Mouse (Mus musculus): ENCODE data around the gene Lix1. TPM values are rescaled to one million over a fixed set of nuclear protein-coding genes. Genes with fewer than 3 reads are reported as not detected.

The Lix1 gene
- polyA plus RNA-seq, 1 experiment: not detected

- Histone ChIP-seq H3K4me1 (ENCODE audit: control insufficient read depth, insufficient read depth, low read length) (peaks cover 20% of the 10 kb centered on the region), H3K27ac (ENCODE audit: insufficient read depth, low read depth, low read length) (no peak overlapping the region), H3K4me3 (ENCODE audit: insufficient read depth, low read length) (no peak overlapping the region)
- TF ChIP-seq POLR2A (IDR thresholded peaks at IDR 0.05; ENCODE audit: borderline replicate concordance, low read depth, low read length) (no peak), CTCF (IDR thresholded peaks at IDR 0.05; ENCODE audit: low read depth, low read length) (no peak)
These were observed 9.2 kb upstream of the Lix1 start for GRCm38 (mm10) chr17:17393300-17393699.

DNA sequence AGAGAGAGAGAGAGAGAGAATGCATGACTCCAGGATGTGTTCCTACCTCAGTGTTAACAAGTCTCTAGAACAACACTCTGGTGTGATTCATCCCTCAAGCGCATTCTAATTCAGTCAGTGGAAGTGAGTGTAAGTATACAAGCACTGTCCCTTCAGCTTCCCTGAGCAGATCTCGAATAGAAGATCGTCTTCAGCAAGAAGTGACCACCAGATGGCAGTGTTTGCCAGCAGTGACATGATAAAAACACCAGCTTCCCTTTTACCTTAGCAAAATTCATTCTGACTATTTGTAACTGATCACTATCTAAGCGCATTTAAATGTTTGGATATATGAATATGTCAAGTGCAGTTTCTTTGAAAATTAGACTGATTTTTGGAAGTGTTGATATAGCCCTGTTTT is 8.1 kb upstream of the Lix1 start:
- TF ChIP-seq POLR2A (IDR thresholded peaks at IDR 0.05; ENCODE audit: borderline replicate concordance, low read depth, low read length) (no peak), CTCF (IDR thresholded peaks at IDR 0.05; ENCODE audit: low read depth, low read length) (no peak)
- Histone ChIP-seq H3K4me3 (ENCODE audit: insufficient read depth, low read length) (no peak overlapping the region), H3K4me1 (ENCODE audit: control insufficient read depth, insufficient read depth, low read length) (peaks cover 29% of the 10 kb centered on the region), H3K27ac (ENCODE audit: insufficient read depth, low read depth, low read length) (no peak overlapping the region)

DNA sequence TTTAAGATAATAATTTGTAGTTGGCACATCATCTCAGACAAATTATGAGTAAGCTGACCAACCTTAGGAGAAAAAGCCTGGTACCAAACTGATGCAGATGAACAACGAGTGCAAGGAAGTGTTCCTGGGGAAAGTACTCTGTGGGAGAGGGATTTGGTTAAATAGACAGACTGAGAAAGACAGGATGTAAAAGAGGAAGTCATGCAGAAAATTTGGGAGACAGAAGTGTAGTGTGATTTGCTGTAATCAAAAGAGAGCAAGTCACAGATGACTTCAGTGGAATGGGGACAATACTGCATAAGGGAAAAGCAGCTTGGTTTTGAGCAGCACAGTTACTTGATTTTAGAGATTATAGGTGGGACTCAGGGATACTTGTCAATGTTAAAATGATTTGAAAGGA is 5.6 kb upstream of the Lix1 start:
- TF ChIP-seq CTCF (IDR thresholded peaks at IDR 0.05; ENCODE audit: low read depth, low read length) (no peak), POLR2A (IDR thresholded peaks at IDR 0.05; ENCODE audit: borderline replicate concordance, low read depth, low read length) (no peak)
- H3K27ac ChIP-seq (ENCODE audit: insufficient read depth, low read depth, low read length): no peak overlapping the region
- no peak overlapping the region for H3K4me3 ChIP-seq (ENCODE audit: insufficient read depth, low read length)
- H3K4me1 ChIP-seq (ENCODE audit: control insufficient read depth, insufficient read depth, low read length): peaks cover 38% of the 10 kb centered on the region

DNA sequence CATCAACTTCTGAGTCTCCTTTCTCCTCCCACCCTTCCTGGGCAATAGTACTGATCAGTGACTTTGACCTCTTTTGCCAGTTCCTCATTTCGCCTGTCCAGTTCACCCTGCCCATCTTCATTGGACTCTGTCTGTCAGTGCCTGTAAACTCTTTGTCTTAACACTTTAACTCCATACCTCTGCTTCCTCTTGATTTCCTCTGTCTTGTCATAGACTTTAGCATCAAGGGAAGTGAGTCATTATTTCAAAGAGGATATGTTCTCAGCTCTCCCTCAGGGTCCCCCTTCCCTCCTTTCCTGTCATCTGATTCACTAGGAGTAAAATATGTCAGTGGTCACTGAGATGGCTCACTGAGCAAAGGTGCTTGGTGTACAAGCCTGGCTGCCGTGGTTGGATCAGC is 3.8 kb upstream of the Lix1 start:
- TF ChIP-seq POLR2A (IDR thresholded peaks at IDR 0.05; ENCODE audit: borderline replicate concordance, low read depth, low read length) (no peak), CTCF (IDR thresholded peaks at IDR 0.05; ENCODE audit: low read depth, low read length) (no peak)
- peak overlapping the region; percentile 54 for H3K27ac ChIP-seq (ENCODE audit: insufficient read depth, low read depth, low read length)
- peaks cover 40% of the 10 kb centered on the region for H3K4me1 ChIP-seq (ENCODE audit: control insufficient read depth, insufficient read depth, low read length)
- H3K4me3 ChIP-seq (ENCODE audit: insufficient read depth, low read length): no peak overlapping the region

DNA sequence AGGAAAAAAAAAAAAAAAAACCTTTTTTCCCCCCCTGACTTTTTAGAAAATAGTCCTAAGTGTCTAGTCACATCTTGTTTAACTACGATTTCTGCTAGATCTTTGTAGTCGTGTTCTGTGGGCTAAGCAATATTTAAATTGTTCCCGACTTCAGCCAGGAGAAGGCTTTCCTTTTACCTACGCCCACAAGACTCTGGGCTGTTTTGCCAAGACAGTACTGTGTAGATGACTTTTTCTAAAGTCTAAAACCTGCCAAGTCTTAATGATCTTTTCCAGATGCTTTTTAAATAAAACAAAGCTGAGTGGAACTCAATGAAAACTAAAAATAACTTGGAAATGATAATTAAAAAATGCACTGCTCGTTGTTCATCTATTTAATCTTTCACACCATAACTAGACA is 566 bp downstream of the Lix1 start:
- H3K4me1 ChIP-seq (ENCODE audit: control insufficient read depth, insufficient read depth, low read length): peaks cover 29% of the 10 kb centered on the region
- H3K27ac ChIP-seq (ENCODE audit: insufficient read depth, low read depth, low read length): no peak overlapping the region
- no peak overlapping the region for H3K4me3 ChIP-seq (ENCODE audit: insufficient read depth, low read length)
- TF ChIP-seq CTCF (IDR thresholded peaks at IDR 0.05; ENCODE audit: low read depth, low read length) (no peak), POLR2A (IDR thresholded peaks at IDR 0.05; ENCODE audit: borderline replicate concordance, low read depth, low read length) (no peak)

DNA sequence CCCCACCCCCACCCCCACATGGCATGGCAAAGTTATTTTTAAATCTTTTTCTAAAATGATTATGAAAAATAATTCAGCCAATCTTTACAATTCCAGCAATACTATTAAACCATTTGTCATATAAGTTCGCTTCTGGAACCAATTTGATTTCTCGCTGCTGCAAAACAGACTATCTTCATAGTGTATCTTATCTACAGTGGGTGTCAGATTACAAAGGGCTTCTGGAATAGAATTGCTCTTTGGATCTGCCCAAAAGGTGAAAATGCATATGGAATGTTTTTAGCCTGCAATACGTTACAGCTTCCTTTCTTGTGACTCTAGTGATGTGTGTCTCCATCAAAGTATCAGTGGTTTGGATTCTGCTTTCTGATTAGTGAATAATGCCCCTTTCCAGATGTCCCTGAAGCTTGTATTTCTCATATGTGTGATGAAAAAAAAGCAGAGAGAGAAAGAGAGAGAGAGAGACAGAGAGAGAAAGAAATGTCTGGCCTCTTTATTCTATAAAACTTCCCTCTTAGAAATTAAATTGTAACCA is 1.2 kb downstream of the Lix1 start:
- Histone ChIP-seq H3K4me3 (ENCODE audit: insufficient read depth, low read length) (no peak overlapping the region), H3K27ac (ENCODE audit: insufficient read depth, low read depth, low read length) (no peak overlapping the region), H3K4me1 (ENCODE audit: control insufficient read depth, insufficient read depth, low read length) (peaks cover 24% of the 10 kb centered on the region)
- TF ChIP-seq POLR2A (IDR thresholded peaks at IDR 0.05; ENCODE audit: borderline replicate concordance, low read depth, low read length) (no peak), CTCF (IDR thresholded peaks at IDR 0.05; ENCODE audit: low read depth, low read length) (no peak)

- no peak overlapping the region for H3K4me3 ChIP-seq (ENCODE audit: insufficient read depth, low read length)
- TF ChIP-seq CTCF (IDR thresholded peaks at IDR 0.05; ENCODE audit: low read depth, low read length): no peak
- no peak for TF ChIP-seq POLR2A (IDR thresholded peaks at IDR 0.05; ENCODE audit: borderline replicate concordance, low read depth, low read length)
- H3K27ac ChIP-seq (ENCODE audit: insufficient read depth, low read depth, low read length): no peak overlapping the region
- H3K4me1 ChIP-seq (ENCODE audit: control insufficient read depth, insufficient read depth, low read length): peaks cover 17% of the 10 kb centered on the region
These were observed 2.5 kb downstream of the Lix1 start for GRCm38 (mm10) chr17:17404811-17405544.

GRCm38 (mm10) chr17:17405606-17406005 is 3.1 kb downstream of the Lix1 start:
- Histone ChIP-seq H3K4me3 (ENCODE audit: insufficient read depth, low read length) (no peak overlapping the region), H3K4me1 (ENCODE audit: control insufficient read depth, insufficient read depth, low read length) (peaks cover 17% of the 10 kb centered on the region), H3K27ac (ENCODE audit: insufficient read depth, low read depth, low read length) (no peak overlapping the region)
- TF ChIP-seq CTCF (IDR thresholded peaks at IDR 0.05; ENCODE audit: low read depth, low read length) (no peak), POLR2A (IDR thresholded peaks at IDR 0.05; ENCODE audit: borderline replicate concordance, low read depth, low read length) (no peak)

- TF ChIP-seq CTCF (IDR thresholded peaks at IDR 0.05; ENCODE audit: low read depth, low read length) (no peak), POLR2A (IDR thresholded peaks at IDR 0.05; ENCODE audit: borderline replicate concordance, low read depth, low read length) (no peak)
- Histone ChIP-seq H3K4me3 (ENCODE audit: insufficient read depth, low read length) (no peak overlapping the region), H3K27ac (ENCODE audit: insufficient read depth, low read depth, low read length) (no peak overlapping the region), H3K4me1 (ENCODE audit: control insufficient read depth, insufficient read depth, low read length) (peaks cover 3% of the 10 kb centered on the region; the same call in 1 of the 2 replicates)
These were observed 5.7 kb downstream of the Lix1 start for GRCm38 (mm10) chr17:17408137-17408536.

- no peak for TF ChIP-seq POLR2A (IDR thresholded peaks at IDR 0.05; ENCODE audit: borderline replicate concordance, low read depth, low read length)
- TF ChIP-seq CTCF (IDR thresholded peaks at IDR 0.05; ENCODE audit: low read depth, low read length): no peak
- H3K27ac ChIP-seq (ENCODE audit: insufficient read depth, low read depth, low read length): no peak overlapping the region
- H3K4me3 ChIP-seq (ENCODE audit: insufficient read depth, low read length): no peak overlapping the region
- H3K4me1 ChIP-seq (ENCODE audit: control insufficient read depth, insufficient read depth, low read length): peaks cover 3% of the 10 kb centered on the region; the same call in 1 of the 2 replicates
These were observed 6.4 kb downstream of the Lix1 start for GRCm38 (mm10) chr17:17408720-17409478.
